Mouse (Mus musculus) myocyte (in vitro differentiated cells): ENCODE data around the gene 2010300C02Rik.

Experiments used
- CEBPB ChIP-seq: IDR thresholded peaks from 2 replicates; pipeline ENCODE4 v1.6.1; 2011; ENCODE audit warnings: mild to moderate bottlenecking, moderate library complexity; ENCODE audit not compliant: poor library complexity, insufficient read depth, severe bottlenecking
- E2F4 ChIP-seq: IDR thresholded peaks from one replicate; pipeline ENCODE4 v1.6.1; 2011; ENCODE audit warnings: mild to moderate bottlenecking, control low read depth, moderate library complexity; ENCODE audit not compliant: insufficient read depth
- MYOD1 ChIP-seq, 3 experiments: IDR thresholded peaks; one replicate each; pipeline ENCODE4 v1.6.1; 2011; ENCODE audit warnings: control low read depth in 2 of 3, low read depth in 2 of 3, mild to moderate bottlenecking in 2 of 3, moderate library complexity in 1 of 3; ENCODE audit not compliant: insufficient read length in 2 of 3, control insufficient read depth in 1 of 3
- POLR2A ChIP-seq: IDR thresholded peaks from one replicate; pipeline ENCODE4 v1.6.1; 2011; ENCODE audit warnings: low read depth, mild to moderate bottlenecking, control low read depth, moderate library complexity; ENCODE audit not compliant: insufficient read length
- REST ChIP-seq: IDR thresholded peaks from one replicate; pipeline ENCODE4 v1.6.1; 2011; ENCODE audit warnings: mild to moderate bottlenecking, control low read depth, moderate library complexity; ENCODE audit not compliant: insufficient read depth, insufficient read length
- SRF ChIP-seq: IDR thresholded peaks from one replicate; pipeline ENCODE4 v1.6.1; 2011; ENCODE audit warnings: low read depth; ENCODE audit not compliant: control insufficient read depth, insufficient read length
- TCF12 ChIP-seq: IDR thresholded peaks from one replicate; pipeline ENCODE4 v1.6.1; 2011; ENCODE audit warnings: mild to moderate bottlenecking, control low read depth; ENCODE audit not compliant: poor library complexity, insufficient read depth, severe bottlenecking

DNA sequence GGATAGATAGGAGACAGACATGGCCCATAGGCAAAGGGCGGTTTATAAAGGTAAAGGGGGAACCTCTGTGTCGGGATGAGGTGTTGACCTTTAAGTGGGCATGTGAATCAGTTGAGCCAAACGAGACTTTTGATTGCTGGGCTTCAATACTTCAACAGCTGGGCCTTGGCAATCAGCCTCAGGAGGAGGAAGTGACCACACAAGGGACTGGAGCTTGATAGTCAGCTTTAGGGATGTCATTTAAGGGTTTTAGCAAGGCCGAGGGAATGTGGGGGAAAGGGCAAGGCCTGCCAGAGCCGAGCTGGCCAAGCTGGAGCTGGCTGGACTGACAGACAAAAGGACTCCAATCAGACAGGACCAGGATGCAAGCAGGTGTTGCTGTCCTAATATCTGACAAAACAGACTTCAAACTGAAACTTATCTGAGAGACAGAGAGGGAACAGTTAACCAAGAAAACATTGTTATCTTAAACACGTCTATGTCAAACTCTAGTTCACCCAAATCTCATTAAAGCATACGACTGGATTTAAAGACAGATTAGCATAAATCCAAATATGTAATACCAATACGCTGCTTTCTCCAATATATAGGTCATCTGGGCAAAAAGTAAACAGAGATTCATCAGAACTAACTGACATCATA lies 20.4 kb upstream of the 2010300C02Rik start:
- no peak for TF ChIP-seq MYOD1 (IDR thresholded peaks at IDR 0.05; ENCODE audit: control insufficient read depth in 1 of 3, insufficient read length in 2 of 3, low read depth in 2 of 3)
- TF ChIP-seq POLR2A: no peak
- no peak for TF ChIP-seq CEBPB
- no peak for TF ChIP-seq SRF
- no peak for TF ChIP-seq TCF12
- TF ChIP-seq E2F4: no peak
- TF ChIP-seq REST: no peak
